Mouse (Mus musculus) kidney, adult 2 months (tissue): ENCODE results near the gene Rasgef1c.

ENCODE experiments used
- CTCF ChIP-seq: fragments of 200-500 bp; conservative IDR thresholded peaks from 2 replicates; pipeline ENCODE4 v1.5.1; 2011; ENCODE audit warnings: low read depth, mild to moderate bottlenecking, control low read depth, low read length, moderate library complexity, mixed read lengths; ENCODE audit not compliant: insufficient read depth, insufficient read length
- POLR2A ChIP-seq: fragments of 200-500 bp; IDR thresholded peaks from one replicate; pipeline ENCODE4 v1.6.1; 2011; ENCODE audit warnings: low read depth, low read length, control low read depth

DNA sequence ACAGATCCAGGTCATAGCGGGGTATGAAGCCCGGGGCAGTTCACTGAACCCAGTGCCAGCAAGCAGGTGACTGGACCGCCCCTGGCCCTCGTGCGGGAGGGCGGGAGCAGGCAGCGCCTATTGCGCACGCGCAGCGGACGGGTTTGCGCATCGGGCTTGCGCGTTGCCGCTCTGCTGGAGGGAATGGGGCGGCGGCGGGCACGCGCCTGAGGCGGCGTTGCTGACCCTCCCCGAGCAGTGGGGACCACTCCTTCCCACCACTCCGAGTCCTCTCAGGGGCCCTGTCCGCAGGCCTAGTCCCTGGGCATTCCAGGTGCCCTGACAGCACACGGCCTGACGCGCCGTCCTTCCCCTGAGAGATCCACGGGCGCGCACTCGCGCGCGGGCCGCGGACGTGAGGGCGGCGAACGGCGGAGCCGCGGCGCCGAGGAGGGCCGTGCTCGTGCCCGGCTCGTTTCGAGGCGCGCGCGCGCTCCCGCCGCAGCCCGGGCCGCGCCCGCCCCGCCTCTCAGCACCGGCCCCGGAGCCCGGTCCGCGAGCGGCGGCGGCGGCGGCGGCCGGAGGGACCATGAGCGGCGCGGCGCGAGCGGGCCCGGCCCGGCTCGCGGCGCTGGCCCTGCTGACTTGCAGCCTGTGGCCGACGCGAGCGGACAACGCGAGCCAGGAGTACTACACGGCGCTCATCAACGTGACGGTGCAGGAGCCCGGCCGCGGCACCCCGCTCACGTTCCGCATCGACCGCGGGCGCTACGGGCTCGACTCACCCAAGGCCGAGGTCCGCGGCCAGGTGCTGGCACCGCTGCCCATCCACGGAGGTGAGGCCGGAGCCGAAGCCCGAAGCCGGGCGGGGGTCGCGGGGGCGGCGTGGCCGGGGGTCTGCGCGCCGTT is 123.4 kb downstream of the Rasgef1c start, which contains the start of gene Rnf130:
- TF ChIP-seq CTCF (no peak), POLR2A (peak; percentile 18)
